Mouse (Mus musculus): ENCODE results near the gene Gca. TPM values are rescaled to one million over a fixed set of nuclear protein-coding genes. Genes with fewer than 3 reads are reported as not detected.
A peak's percentile ranks its signal among the peaks of the same experiment; 100 is the strongest.

Gene Gca
- 1 to 10 TPM; 4.2 to 5.8 (median 5.1) TPM for total RNA-seq (2022)

GRCm38 (mm10) chr2:62664135-62664670 is at the start of gene Gca:
Gca (plus strand) TSS chr2:62664285.
- peak; percentile 54 to 68 for DNase-seq (ENCODE audit: low spot score in 2 of 2)

GRCm38 (mm10) chr2:62618934-62619341 is 45.1 kb upstream of the Gca start:
- DNase-seq (ENCODE audit: low spot score in 2 of 2): no peak

DNA sequence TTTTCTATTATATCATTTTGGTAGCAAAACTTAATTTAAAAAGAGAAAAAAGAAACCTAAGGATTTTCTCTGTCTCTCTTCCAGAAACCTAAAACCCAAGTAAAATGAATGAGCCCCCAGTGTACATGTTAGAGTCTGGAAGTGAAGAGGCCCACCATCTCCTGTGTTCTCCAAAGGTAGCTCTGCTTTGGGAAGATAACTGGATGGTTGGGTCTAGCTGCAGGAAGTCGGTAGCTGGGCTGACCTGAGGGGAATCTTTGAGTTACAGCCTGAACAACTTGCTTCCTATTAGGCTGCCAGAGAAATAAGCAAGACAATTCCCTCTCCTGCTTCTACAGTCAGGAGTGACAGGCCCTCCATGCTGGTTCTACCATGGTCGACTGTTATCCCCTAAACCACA is 44.4 kb upstream of the Gca start:
- DNase-seq (ENCODE audit: low spot score in 2 of 2): no peak

GRCm38 (mm10) chr2:62623024-62623441 is 41.1 kb upstream of the Gca start:
- no peak for DNase-seq (ENCODE audit: low spot score in 2 of 2)

GRCm38 (mm10) chr2:62627728-62628127 is 36.4 kb upstream of the Gca start:
- DNase-seq (ENCODE audit: low spot score in 2 of 2): no peak

GRCm38 (mm10) chr2:62628356-62628755 is 35.7 kb upstream of the Gca start:
- no peak for DNase-seq (ENCODE audit: low spot score in 2 of 2)

DNA sequence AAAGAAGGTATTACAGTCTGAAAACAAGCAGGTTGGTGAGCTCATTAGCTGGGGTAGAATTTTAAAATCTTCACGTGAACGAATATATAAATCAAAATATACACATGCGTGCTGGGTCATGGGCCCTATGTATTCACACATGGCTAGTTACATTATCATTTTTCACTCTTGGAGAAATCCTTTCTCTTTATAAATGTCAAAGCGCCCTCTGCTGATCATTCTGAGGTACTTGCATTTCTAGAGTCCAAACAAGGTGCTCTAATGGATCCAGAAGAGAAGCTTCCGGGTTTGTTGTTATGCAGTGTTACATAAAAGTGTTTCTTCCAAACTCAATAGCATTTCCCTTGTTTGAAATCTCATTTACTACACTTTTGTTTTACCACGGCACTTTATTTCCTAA is 33.6 kb upstream of the Gca start:
- DNase-seq (ENCODE audit: low spot score in 2 of 2): no peak

GRCm38 (mm10) chr2:62639869-62640268 is 24.2 kb upstream of the Gca start:
- DNase-seq (ENCODE audit: low spot score in 2 of 2): no peak

- DNase-seq (ENCODE audit: low spot score in 2 of 2): no peak
Measured at GRCm38 (mm10) chr2:62643405-62644305, 20.4 kb upstream of the Gca start.

- DNase-seq (ENCODE audit: low spot score in 2 of 2): no peak
Measured at GRCm38 (mm10) chr2:62644891-62645290, 19.2 kb upstream of the Gca start.

DNA sequence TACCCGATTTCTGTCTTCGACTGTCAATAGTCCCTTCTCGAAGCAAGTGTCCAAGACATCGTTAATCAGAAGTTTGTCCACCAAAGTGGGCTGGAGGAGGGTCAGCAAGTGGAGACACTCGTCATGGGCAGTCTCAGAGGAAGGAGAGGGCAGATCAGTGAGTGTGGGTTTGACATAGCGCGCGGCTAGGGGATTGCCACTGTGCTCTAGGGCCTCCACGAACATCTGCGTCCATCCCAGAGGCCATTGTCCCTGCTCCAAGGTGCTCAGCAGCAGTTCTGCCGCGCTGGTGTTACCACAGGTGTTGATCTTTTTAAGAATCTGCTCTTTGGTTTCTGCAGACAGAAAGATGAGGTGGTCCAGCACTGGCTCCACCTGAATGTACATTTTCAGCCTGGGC is 18.6 kb upstream of the Gca start:
- DNase-seq (ENCODE audit: low spot score in 2 of 2): no peak

DNA sequence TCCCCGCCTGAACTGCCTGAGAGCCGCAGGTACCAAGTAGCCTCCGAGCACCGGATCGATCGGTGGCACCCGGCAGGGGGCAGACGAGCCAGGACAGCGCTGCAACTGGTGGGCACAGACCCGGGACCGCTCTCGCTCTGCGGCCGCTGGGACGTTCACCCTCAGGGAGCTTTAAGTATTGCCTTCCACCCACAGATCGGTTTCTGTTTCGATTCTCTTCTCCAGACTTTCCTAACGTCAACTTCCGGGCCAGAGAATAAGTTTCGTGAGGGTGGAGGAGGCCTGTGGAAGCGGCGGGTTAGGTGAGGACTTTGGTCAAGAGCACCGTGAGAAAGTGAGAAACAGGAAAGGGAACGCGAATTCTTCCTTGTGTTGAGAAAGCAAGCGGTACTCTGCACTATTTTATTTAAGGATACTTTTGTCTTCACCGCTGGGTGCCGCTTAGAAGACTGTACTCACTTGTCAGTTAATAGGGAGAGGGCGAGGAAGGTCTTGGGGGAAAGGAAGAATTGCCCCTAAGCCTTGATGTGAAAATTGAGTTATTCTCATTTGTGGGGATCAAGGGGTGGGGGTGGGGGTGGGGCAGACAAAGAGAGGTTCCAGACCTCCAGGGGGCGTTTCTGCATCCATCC is 18.0 kb upstream of the Gca start, which contains the start of gene Ifih1:
TSS of gene Ifih1 (minus strand) at position 242 of the 632 bp plus-strand sequence.
- peak; percentile 18 to 38 for DNase-seq (ENCODE audit: low spot score in 2 of 2)

DNA sequence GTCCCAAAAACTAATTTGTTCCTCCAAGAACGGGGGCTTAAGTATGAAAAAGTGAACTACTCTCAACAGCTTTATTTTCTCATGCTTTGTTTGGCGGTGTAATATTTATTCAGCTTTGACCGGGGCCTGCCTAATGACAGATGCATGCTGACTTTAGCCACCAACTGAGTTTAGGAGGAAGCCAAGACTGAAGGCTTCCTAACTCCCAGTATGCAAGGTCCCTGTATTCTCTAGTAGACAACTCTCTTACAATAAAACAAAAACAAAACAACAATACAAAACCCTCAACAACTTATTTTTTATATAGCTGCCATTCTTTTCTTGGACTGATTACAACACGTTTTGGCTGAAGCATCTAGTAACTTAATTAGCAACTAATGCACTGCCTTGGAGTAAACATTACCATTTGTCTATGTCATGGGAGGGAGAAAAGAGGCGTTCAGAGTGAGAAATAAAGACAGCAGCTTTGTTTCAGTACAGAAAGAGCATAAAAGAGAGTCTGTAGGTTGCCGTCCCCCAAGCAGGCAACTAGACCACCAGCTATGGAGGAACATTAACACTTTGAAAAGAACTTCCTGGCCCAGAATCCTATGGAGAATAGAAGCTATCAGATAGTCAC is 17.3 kb upstream of the Gca start:
- DNase-seq (ENCODE audit: low spot score in 2 of 2): no peak

- no peak for DNase-seq (ENCODE audit: low spot score in 2 of 2)
Measured at GRCm38 (mm10) chr2:62651890-62652289, 12.2 kb upstream of the Gca start.

GRCm38 (mm10) chr2:62652466-62652865 is 11.6 kb upstream of the Gca start:
- DNase-seq (ENCODE audit: low spot score in 2 of 2): no peak

- peak; percentile 7 to 18 for DNase-seq (ENCODE audit: low spot score in 2 of 2)
Measured at GRCm38 (mm10) chr2:62654519-62655338, 9.4 kb upstream of the Gca start.

GRCm38 (mm10) chr2:62656072-62656471 is 8.0 kb upstream of the Gca start:
- DNase-seq (ENCODE audit: low spot score in 2 of 2): no peak

- no peak for DNase-seq (ENCODE audit: low spot score in 2 of 2)
Measured at GRCm38 (mm10) chr2:62660565-62660964, 3.5 kb upstream of the Gca start.

DNA sequence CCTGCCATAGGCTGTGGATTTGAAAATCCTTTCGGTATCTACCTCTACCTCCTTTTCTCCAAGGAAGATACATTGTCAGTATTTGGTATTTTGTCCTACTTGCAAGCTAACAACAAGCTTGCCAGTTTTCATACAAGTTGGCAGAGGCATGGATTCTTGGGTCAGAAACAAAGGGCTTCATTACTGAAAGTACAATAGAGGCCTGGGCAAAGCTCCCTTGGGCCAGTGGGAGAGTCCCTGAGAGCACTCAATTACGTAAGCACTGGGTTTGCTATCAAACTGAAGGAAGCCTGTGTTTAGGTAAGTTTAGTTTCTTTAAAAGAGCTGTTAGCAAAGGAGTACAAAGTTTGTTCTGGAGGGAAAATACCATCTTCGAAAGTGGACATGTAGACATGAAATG is 1.5 kb upstream of the Gca start:
- no peak for DNase-seq (ENCODE audit: low spot score in 2 of 2)

DNA sequence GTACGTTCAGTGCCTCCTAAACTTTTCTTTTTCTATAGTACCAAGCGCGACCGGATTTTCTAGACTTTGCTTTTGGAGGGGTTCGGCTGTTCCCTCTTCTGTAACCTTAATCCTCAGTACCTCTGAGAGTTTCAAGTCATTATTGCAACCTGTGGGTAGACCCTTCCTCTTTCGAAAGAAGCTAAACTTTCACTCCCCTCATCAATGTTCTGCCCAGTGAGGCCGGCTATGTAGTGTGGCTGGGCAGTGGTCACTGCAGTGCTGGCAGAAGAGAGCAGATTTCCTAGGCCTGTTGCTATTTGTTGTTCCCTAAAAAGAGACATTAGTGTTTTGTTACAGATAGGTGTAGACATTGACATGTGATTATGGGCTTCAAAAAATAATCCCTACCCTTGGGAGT is 754 bp downstream of the Gca start:
- DNase-seq (ENCODE audit: low spot score in 2 of 2): no peak

DNA sequence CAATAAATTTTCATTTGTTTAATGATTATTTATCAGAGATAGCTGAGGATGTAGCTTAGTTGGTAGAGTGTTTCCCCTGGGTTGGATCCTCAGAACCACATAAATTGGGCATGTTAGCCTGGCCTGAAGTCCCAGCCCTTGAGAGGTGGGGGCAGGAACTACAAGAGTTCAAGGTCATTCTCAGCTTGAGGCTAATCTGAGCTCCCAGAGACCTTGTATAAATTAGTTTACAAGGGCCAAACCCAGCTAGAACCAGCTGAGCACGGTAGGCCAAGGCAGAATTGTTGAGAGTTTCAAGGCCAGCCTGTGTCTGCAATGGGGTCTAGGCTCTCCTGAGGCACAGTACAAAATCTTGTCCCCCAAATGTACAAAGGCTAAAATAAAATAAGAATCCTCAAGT is 1.5 kb downstream of the Gca start:
- no peak for DNase-seq (ENCODE audit: low spot score in 2 of 2)

Data from gastrocnemius, adult 8-10 months (tissue).